Mouse (Mus musculus): ENCODE results near the gene Rras.

Gene Rras

GRCm38 (mm10) chr7:45052181-45052861 lies 34.6 kb downstream of the Rras start:
- peak in 1 of 2 experiments; percentile 47 for DNase-seq (ENCODE audit: low spot score in 2 of 2)

- DNase-seq (ENCODE audit: low spot score in 2 of 2) = no peak
These were observed 35.0 kb downstream of the Rras start, which contains the start of gene Prr12 for GRCm38 (mm10) chr7:45052862-45053116. TSS of gene Prr12 (minus strand) at chr7:45052881.

GRCm38 (mm10) chr7:45053117-45053930 lies 35.6 kb downstream of the Rras start:
- peak in 1 of 2 experiments; percentile 69 for DNase-seq (ENCODE audit: low spot score in 2 of 2)

- peak; percentile 95 to 96 for DNase-seq (ENCODE audit: low spot score in 2 of 2)
These were observed 36.3 kb downstream of the Rras start for GRCm38 (mm10) chr7:45053931-45054510.

- DNase-seq (ENCODE audit: low spot score in 2 of 2) = no peak
These were observed 38.7 kb downstream of the Rras start for GRCm38 (mm10) chr7:45056329-45056971.

- DNase-seq (ENCODE audit: low spot score in 2 of 2) = no peak
These were observed 39.2 kb downstream of the Rras start for GRCm38 (mm10) chr7:45056972-45057348.

- DNase-seq (ENCODE audit: low spot score in 2 of 2) = no peak
These were observed 41.1 kb downstream of the Rras start for GRCm38 (mm10) chr7:45058607-45059571.

- DNase-seq (ENCODE audit: low spot score in 2 of 2) = no peak
These were observed 42.9 kb downstream of the Rras start for GRCm38 (mm10) chr7:45060632-45061122.

GRCm38 (mm10) chr7:45061532-45062075 lies 43.8 kb downstream of the Rras start:
- DNase-seq (ENCODE audit: low spot score in 2 of 2) = no peak

- peak; percentile 88 to 97 for DNase-seq (ENCODE audit: low spot score in 2 of 2)
These were observed 44.6 kb downstream of the Rras start, which contains the start of the genes Nosip and Prrg2 for GRCm38 (mm10) chr7:45062239-45062835. TSS of gene Nosip (plus strand) at chr7:45062429. TSS of gene Prrg2 (minus strand) at chr7:45062677.

GRCm38 (mm10) chr7:45067190-45067999 lies 49.6 kb downstream of the Rras start:
- no peak for DNase-seq (ENCODE audit: low spot score in 2 of 2)

GRCm38 (mm10) chr7:45068000-45068318 lies 50.2 kb downstream of the Rras start:
- no peak for DNase-seq (ENCODE audit: low spot score in 2 of 2)

- DNase-seq (ENCODE audit: low spot score in 2 of 2) = no peak
These were observed 51.9 kb downstream of the Rras start for GRCm38 (mm10) chr7:45069671-45070070.
